Mouse (Mus musculus) left cerebral cortex, postnatal 36 days (tissue): ENCODE data around the gene Dpy19l3. TPM values are rescaled to one million over a fixed set of nuclear protein-coding genes. Genes with fewer than 3 reads are reported as not detected.

Source experiments
- DNase-seq, 2 experiments: peaks; one replicate each; pipeline ENCODE4 v3.0.0; 2021 to 2022; ENCODE audit warnings: low spot score in 2 of 2, mixed read lengths in 1 of 2
- intact Hi-C: fragments of 180-260 bp; cut with DNase I; formaldehyde crosslinking; loops from one replicate; pipeline ENCODE4 v1.15.1; 2025
- total RNA-seq, 2 experiments: library from RNA; stranded (reverse); gene quantifications; 2 replicates each; pipeline ENCODE4 v1.2.3; 2021

The Dpy19l3 gene
- total RNA-seq, 2 experiments from 2014 or later = 56.6 to 79.9 TPM

- DNase-seq = no peak
- intact Hi-C loops = loop anchor here (5.0 kb wide), 2 partner anchors 47 to 68 kb away; partner anchors contain the start of gene Zfp507
Observed at GRCm38 (mm10) chr7:35754886-35755168, 573 bp upstream of the Dpy19l3 start.

GRCm38 (mm10) chr7:35753319-35754032 is 778 bp downstream of the Dpy19l3 start:
- intact Hi-C loops = loop anchor here (5.0 kb wide), 2 partner anchors 49 to 66 kb away; partner anchors contain the start of gene Zfp507
- DNase-seq = peak; percentile 46 to 49

GRCm38 (mm10) chr7:35750873-35751272 is 3.4 kb downstream of the Dpy19l3 start:
- no peak for DNase-seq
- intact Hi-C loops = loop anchor here (5.0 kb wide), 2 partner anchors 51 to 64 kb away; partner anchors contain the start of gene Zfp507

- intact Hi-C loops = no loop called here
- no peak for DNase-seq
Observed at GRCm38 (mm10) chr7:35747397-35747964, 6.8 kb downstream of the Dpy19l3 start.

- no peak for DNase-seq
- intact Hi-C loops = no loop called here
Observed at GRCm38 (mm10) chr7:35746686-35747396, 7.4 kb downstream of the Dpy19l3 start.

DNA sequence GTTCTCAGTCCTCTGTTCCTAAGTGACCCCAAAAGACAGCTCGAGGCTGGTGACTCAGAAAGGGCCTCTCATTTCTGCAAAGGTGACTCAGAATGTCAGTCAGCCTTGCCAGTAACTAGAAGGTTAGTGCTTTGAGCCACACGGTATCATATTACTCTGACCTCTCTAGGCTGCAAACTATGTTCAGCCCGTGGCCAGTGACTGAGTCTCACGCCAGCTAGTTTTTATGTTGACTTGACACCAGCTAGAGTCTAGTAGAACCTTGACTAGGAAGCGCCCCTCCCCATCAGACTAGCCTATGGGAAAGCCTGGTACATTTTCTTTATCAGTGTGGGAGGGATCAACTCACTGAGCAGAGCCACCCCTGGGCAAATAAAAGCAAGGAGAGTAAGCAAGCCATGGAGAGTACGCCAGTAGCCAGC is 9.0 kb downstream of the Dpy19l3 start:
- intact Hi-C loops = no loop called here

DNA sequence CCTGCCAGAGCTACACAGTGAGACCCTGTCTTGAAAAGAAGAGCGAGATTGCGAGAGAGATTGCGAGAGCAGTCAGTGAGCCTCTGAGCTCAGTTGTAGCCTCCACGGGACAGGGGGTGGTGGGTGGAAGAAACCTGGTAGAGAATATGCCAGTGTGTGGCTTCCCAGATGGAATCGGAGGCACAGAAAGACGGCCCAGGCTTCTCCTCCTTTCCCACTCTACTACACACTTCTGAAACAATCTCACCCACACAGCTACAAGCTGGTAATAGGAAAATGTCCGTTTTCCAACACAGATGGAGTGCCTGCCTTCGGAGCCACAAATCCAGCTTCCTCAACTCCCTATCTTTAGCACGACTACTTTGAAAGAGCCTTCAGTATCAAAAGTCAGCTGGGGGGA is 9.5 kb downstream of the Dpy19l3 start:
- intact Hi-C loops = no loop called here
- peak; percentile 73 to 80 for DNase-seq

More for the DNA sequence above, 9.0 kb downstream of the Dpy19l3 start:
- no peak for DNase-seq

DNA sequence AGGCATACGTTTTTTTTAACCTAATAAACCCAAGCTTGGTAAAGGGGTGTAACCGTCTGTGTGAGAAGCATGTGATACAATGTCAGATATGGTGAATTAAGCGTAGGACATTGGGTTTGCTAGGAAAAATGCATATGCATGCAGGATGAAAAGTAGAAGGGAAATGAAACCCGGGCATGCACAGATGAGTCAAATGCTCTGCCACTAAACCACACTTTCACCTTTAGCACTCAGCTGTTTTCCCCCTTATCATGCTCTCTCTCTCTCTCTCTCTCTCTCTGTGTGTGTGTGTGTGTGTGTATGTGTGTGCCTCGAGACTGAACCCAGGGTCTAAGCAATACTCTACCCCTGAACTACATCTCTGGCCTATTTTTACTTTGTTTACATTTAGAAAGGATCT is 11.9 kb downstream of the Dpy19l3 start:
- no peak for DNase-seq
- intact Hi-C loops = no loop called here

- intact Hi-C loops = no loop called here
- no peak for DNase-seq
Observed at GRCm38 (mm10) chr7:35741858-35742257, 12.4 kb downstream of the Dpy19l3 start.

- intact Hi-C loops = no loop called here
Observed at GRCm38 (mm10) chr7:35740489-35741230, 13.6 kb downstream of the Dpy19l3 start.

DNA sequence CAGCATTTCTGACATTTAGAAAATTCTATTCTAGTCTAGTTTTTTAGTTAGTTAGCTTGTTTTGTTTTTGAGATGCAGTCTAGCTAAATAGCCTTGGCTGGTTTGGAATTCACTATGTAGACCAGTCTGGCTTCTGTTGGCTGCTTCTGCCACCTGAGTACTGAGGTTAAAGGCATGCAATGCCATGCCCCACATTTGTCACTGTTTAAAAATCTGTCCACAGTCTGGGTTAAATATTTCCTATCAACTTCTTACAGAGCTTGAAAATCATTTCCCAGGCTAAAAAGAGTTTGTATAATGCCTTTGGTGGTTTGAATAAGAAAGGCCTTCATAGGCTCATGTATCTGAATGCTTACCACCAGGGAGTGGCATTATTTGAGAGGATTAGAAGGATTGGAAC is 15.4 kb downstream of the Dpy19l3 start:
- no peak for DNase-seq
- intact Hi-C loops = no loop called here

More at GRCm38 (mm10) chr7:35740489-35741230, 13.6 kb downstream of the Dpy19l3 start:
- DNase-seq = no peak

GRCm38 (mm10) chr7:35733313-35734050 is 20.8 kb downstream of the Dpy19l3 start:
- intact Hi-C loops = no loop called here
- no peak for DNase-seq

GRCm38 (mm10) chr7:35732585-35733059 is 21.6 kb downstream of the Dpy19l3 start:
- no peak for DNase-seq
- intact Hi-C loops = no loop called here

DNA sequence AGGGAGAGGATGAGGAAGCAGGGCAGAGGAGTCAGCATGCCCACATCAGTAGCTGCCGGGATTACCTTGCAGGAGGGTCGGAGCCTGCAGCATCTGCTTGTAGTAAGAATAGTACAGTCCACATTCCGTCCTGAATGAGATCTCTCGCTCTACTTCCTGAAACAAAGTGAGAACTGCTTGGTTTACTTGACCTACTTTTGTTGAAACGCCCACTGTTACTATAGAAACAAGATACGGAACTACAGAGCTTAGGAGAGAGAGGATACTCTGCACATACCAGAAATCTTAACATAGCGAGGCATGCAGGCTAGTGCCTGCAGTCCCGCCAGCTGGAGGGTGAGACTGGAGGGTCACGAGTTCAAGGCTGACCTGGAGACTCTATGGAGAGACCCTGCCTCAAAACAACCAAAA is 24.6 kb downstream of the Dpy19l3 start:
- no peak for DNase-seq
- intact Hi-C loops = no loop called here

- intact Hi-C loops = no loop called here
- no peak for DNase-seq
Observed at GRCm38 (mm10) chr7:35728376-35728775, 25.9 kb downstream of the Dpy19l3 start.

GRCm38 (mm10) chr7:35723035-35723434 is 31.2 kb downstream of the Dpy19l3 start:
- no peak for DNase-seq
- intact Hi-C loops = no loop called here

GRCm38 (mm10) chr7:35718421-35719178 is 35.7 kb downstream of the Dpy19l3 start:
- DNase-seq = peak; percentile 20 to 24
- intact Hi-C loops = no loop called here

DNA sequence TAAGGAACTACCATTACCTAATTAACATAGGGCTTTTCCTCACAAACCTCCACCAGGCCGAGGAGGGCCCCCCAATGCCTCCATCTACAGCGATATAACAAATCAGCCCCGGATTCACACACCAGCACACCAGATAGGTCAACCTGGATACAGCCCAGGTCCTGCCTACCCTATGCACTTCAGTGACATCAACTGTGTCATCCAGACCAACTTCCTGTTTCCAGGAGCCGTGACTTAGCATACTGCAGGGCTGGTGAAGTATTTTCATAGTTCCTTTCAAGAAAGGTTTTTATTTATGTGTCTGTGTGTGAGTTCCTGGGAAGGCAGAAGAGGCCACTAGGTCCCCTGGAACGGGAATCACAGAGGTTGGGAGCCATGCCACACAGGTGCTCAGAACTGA is 43.9 kb downstream of the Dpy19l3 start:
- DNase-seq = no peak
- intact Hi-C loops = no loop called here

GRCm38 (mm10) chr7:35708101-35708500 is 46.2 kb downstream of the Dpy19l3 start:
- intact Hi-C loops = no loop called here
- DNase-seq = no peak
